Mouse (Mus musculus): ENCODE data around the gene Tmem270.

DNA sequence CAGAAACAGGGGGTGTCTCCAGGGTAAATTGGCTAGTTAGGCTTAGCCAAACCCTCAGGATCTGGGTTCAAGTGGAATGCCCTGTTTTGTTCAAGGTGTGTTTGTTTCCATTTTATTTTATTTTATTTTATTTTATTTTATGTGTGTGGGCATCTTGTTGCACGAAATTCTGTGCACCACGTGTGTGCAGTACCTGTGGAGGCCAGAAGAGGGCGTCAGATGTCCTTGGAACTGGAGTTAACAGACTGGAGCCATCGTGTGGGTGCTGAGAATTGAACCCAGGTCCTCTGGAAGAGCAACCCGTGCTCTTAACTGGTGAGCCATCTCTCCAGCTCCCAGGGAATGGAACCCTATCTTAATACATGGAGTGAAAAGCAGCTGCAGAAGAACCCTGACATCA is 13.8 kb downstream of the Tmem270 start:
- peak; percentile 74; the same call in 1 of the 2 replicates for TF ChIP-seq CTCF (IDR thresholded peaks at IDR 0.05; ENCODE audit: control insufficient read depth, insufficient read depth, insufficient replicate concordance, low read depth, low read length)
- no peak for TF ChIP-seq POLR2A (IDR thresholded peaks at IDR 0.05; ENCODE audit: control insufficient read depth, low read depth, low read length)

Data from testis, adult 2 months (tissue).